Mouse (Mus musculus) hindbrain, embryonic 14.5 days (tissue): ENCODE results near the gene Frmpd3. TPM values are rescaled to one million over a fixed set of nuclear protein-coding genes. Genes with fewer than 3 reads are reported as not detected.

Source experiments
- ATAC-seq: fragments of 200-750 bp; cut with Nextera tagmentation; 2 replicates; pipeline ENCODE4 v1.8.0; 2017; ENCODE audit warnings: moderate number of reproducible peaks, mild to moderate bottlenecking, moderate TSS enrichment, moderate library complexity; ENCODE audit not compliant: low FRiP score
- DNase-seq: peaks from one replicate; pipeline ENCODE4 v3.0.0-alpha.2; 2015; ENCODE audit warnings: low spot score
- H3K27ac ChIP-seq: fragments of 300-500 bp; sonication (generic); 2 replicates; pipeline ENCODE4 v1.5.1; 2014; ENCODE audit warnings: mild to moderate bottlenecking, moderate library complexity
- H3K27me3 ChIP-seq: fragments of 300-500 bp; sonication (generic); 2 replicates; pipeline ENCODE4 v1.6.1; 2014; ENCODE audit warnings: mild to moderate bottlenecking, low read length, mixed read lengths; ENCODE audit not compliant: control insufficient read depth, insufficient read depth
- H3K36me3 ChIP-seq: fragments of 300-500 bp; sonication (generic); replicated peaks from 2 replicates; pipeline ENCODE4 v1.6.1; 2014; ENCODE audit not compliant: control insufficient read depth, insufficient read depth
- H3K4me1 ChIP-seq: fragments of 300-500 bp; sonication (generic); replicated peaks from 2 replicates; pipeline ENCODE4 v1.6.1; 2014; ENCODE audit warnings: antibody characterized with exemption, low read length, mixed read lengths; ENCODE audit not compliant: control insufficient read depth, insufficient read depth
- H3K4me2 ChIP-seq: fragments of 300-500 bp; sonication (generic); replicated peaks from 2 replicates; pipeline ENCODE4 v1.6.1; 2014; ENCODE audit warnings: mild to moderate bottlenecking, moderate library complexity
- H3K4me3 ChIP-seq: fragments of 300-500 bp; sonication (generic); replicated peaks from 2 replicates; pipeline ENCODE4 v1.5.1; 2014; ENCODE audit warnings: mild to moderate bottlenecking, low read length
- H3K9ac ChIP-seq: fragments of 300-500 bp; sonication (generic); 2 replicates; pipeline ENCODE4 v1.6.1; 2014
- H3K9me3 ChIP-seq: fragments of 300-500 bp; sonication (generic); 2 replicates; pipeline ENCODE4 v1.6.1; 2016; ENCODE audit warnings: low read length; ENCODE audit not compliant: control insufficient read depth
- WGBS: fragments of 180-500 bp; shearing (Covaris S2); extraction: QIAGEN DNeasy Blood & Tissue Kit; methylation state at CpG from one replicate; pipeline ENCODE4 v1.1.7; 2014; 5-methylcytosine and 5-hydroxymethylcytosine counted together
- polyA plus RNA-seq: library from polyadenylated mRNA; unstranded; fragments of >200 nt; fragmentation: Nextera tagmentation; extraction: Ambion mirVana; gene quantifications from 2 replicates; pipeline ENCODE4 v1.2.1, GENCODE M21; 2014

The Frmpd3 gene
- polyA plus RNA-seq, 1 experiment from 2014 or later = 4.5 TPM

- Histone ChIP-seq H3K27me3 (0 out of 2 replicates have a peak, but pooled peaks cover 3% of the 10 kb centered on the region), H3K4me1 (no peaks in the 10 kb centered on the region), H3K4me3 (no peak overlapping the region), H3K9me3 (no peaks in the 10 kb centered on the region), H3K36me3 (no peaks in the 10 kb centered on the region), H3K9ac (no peak overlapping the region), H3K27ac (no peak overlapping the region), H3K4me2 (no peak overlapping the region)
- WGBS = 91% methylated on average over 11 of the region's 11 CpGs
- DNase-seq = no peak
- ATAC-seq = no peak
Measured at GRCm38 (mm10) chrX:140432786-140433185, 90.7 kb downstream of the Frmpd3 start.

- no peak overlapping the region for H3K4me2 ChIP-seq
- ATAC-seq (no peak), DNase-seq (no peak)
- no peaks in the 10 kb centered on the region for H3K9me3 ChIP-seq
- no peaks in the 10 kb centered on the region for H3K36me3 ChIP-seq
- H3K27ac ChIP-seq = no peak overlapping the region
- peaks cover 3% of the 10 kb centered on the region; the same call in 1 of the 2 replicates for H3K27me3 ChIP-seq
- no peaks in the 10 kb centered on the region for H3K4me1 ChIP-seq
- no peak overlapping the region for H3K9ac ChIP-seq
- H3K4me3 ChIP-seq = no peak overlapping the region
Measured at GRCm38 (mm10) chrX:140437906-140438305, 95.8 kb downstream of the Frmpd3 start.

DNA sequence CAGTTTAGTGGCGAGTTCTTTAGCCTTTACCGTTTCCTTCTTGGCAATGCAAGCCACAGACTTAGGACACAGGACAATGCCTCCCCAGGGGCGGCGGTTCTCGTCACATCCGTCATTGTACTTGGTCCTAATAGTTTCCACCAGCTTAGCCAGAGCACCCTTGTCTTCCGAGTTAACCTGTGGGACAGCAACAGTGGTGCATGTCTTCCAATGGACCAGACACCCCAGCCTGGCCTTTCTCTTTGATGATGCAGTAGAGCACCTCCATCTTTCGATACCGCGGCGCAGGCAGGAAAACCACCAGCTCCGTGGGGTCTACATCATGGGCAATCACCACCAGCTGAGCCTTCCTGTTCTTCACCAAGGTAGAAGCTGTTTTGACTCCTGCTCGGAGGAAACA lies 103.5 kb downstream of the Frmpd3 start:
- no peak overlapping the region for H3K4me3 ChIP-seq
- H3K27ac ChIP-seq = no peak overlapping the region
- ATAC-seq (no peak), DNase-seq (no peak)
- no peaks in the 10 kb centered on the region; the same call in 1 of the 2 replicates for H3K27me3 ChIP-seq
- H3K4me1 ChIP-seq = no peaks in the 10 kb centered on the region
- no peaks in the 10 kb centered on the region for H3K36me3 ChIP-seq
- H3K9ac ChIP-seq = no peak overlapping the region
- WGBS = 70% methylated on average over 13 of the region's 13 CpGs
- H3K9me3 ChIP-seq = no peaks in the 10 kb centered on the region
- H3K4me2 ChIP-seq = no peak overlapping the region

DNA sequence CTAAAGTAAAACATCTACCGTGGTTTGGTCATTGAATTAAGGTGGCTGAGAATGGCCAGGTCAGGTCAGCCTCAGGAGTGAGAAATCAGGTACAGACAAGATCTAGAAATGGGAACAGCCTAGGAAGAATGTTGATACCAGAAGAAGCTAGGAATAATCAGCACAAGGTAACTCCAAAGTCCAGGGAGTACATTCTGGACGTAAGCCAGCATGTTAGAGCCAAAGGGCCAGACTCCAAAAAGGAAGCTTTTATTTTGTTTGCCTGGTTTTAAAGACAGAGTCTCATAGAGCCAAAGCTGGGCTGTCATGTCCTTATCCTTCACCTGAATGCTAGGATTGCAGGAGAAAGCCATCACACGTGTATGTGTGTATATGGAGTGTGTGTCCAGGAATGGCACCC lies 108.0 kb downstream of the Frmpd3 start:
- Histone ChIP-seq H3K9me3 (no peaks in the 10 kb centered on the region), H3K4me2 (no peak overlapping the region), H3K4me3 (no peak overlapping the region), H3K27ac (no peak overlapping the region), H3K27me3 (peaks cover 3% of the 10 kb centered on the region; the same call in 1 of the 2 replicates), H3K9ac (no peak overlapping the region), H3K36me3 (no peaks in the 10 kb centered on the region), H3K4me1 (no peaks in the 10 kb centered on the region)
- DNase-seq (no peak), ATAC-seq (no peak)
- 87% methylated on average over 3 of the region's 3 CpGs for WGBS

DNA sequence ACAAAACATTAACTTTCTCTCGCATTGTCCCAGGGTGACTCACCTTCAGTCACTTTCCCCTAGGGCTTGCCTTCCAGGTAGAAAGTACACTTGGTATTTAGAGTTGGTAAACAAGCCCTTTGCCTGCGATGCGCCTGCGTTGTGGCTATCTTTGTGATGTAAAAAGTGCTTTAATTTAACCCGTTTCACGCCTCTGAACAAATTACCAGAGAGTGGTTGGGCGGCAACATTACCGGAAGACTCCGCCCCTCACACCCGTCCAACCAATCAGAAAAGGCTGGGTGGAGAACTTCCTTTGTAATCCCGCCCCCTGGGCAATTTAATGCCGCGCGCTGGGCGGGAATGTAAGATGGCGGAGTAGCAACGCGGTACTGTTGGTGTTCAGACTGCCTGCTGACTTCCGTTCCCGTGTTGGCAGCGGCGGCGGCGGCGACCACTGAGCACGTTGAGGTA lies 114.2 kb downstream of the Frmpd3 start, which contains the start of gene Prps1:
Gene Prps1 (plus strand): TSS at position 335 of the 453 bp plus-strand sequence.
- Histone ChIP-seq H3K4me2 (peak within 1 kb of the TSS; percentile 55), H3K27ac (peak within 1 kb of the TSS; percentile 54; the same call in 1 of the 2 replicates), H3K27me3 (0 out of 2 replicates have a peak, but pooled peaks cover 3% of the 10 kb centered on the region), H3K9ac (peak within 1 kb of the TSS; percentile 60), H3K36me3 (no peaks in the 10 kb centered on the region), H3K9me3 (no peaks in the 10 kb centered on the region), H3K4me1 (no peaks in the 10 kb centered on the region), H3K4me3 (peak within 1 kb of the TSS; percentile 51)
- 16% methylated on average over 26 of the region's 26 CpGs for WGBS
- DNase-seq = peak; percentile 88
- peak; percentile 96 for ATAC-seq

DNA sequence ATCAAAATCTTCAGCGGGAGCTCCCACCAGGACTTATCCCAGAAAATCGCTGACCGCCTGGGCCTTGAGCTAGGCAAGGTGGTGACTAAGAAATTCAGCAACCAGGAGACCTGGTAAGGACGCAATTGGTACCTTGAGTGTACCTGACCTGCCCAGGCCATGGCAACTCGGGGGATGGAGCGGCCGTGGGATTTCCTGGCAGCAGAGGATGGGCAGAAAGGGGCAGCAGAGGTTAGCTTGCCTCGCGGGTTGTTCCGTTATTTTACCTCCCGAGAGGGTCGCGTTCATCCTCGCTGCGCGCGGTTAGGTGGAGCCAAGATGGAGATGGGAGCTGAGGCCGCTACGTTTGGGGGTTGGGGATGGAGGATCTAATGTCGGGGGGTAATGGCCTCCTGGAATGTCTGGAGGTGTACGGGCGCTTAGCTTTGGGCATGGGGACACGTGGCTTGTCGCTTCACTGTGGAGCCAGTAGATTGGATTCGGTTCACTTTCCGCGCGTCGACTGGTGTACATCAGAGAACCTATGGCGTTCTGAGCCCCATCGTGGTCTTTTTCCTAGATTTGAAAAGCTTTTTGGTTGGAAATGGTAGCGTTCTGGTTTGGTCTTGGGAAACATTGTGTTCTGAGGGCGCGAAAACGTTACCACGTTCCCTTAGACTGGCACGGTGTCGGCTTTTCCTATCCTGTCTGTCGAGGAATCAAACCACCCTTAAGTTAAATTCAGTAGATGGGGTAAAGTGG lies 114.9 kb downstream of the Frmpd3 start:
- Histone ChIP-seq H3K4me1 (no peaks in the 10 kb centered on the region), H3K27ac (peak overlapping the region; percentile 54; the same call in 1 of the 2 replicates), H3K9ac (peak overlapping the region; percentile 60), H3K4me3 (peak overlapping the region; percentile 51), H3K9me3 (no peaks in the 10 kb centered on the region), H3K4me2 (peak overlapping the region; percentile 55), H3K27me3 (0 out of 2 replicates have a peak, but pooled peaks cover 3% of the 10 kb centered on the region), H3K36me3 (no peaks in the 10 kb centered on the region)
- DNase-seq = peak; percentile 29
- WGBS = 18% methylated on average over 37 of the region's 39 CpGs
- peak; percentile 63 for ATAC-seq

- peak; percentile 27 for DNase-seq
- H3K4me2 ChIP-seq = peak overlapping the region; percentile 55
- 20% methylated on average over 12 of the region's 12 CpGs for WGBS
- peak overlapping the region; percentile 51 for H3K4me3 ChIP-seq
- H3K27me3 ChIP-seq = 0 out of 2 replicates have a peak, but pooled peaks cover 3% of the 10 kb centered on the region
- no peaks in the 10 kb centered on the region for H3K4me1 ChIP-seq
- H3K36me3 ChIP-seq = no peaks in the 10 kb centered on the region
- no peak overlapping the region for H3K27ac ChIP-seq
- ATAC-seq = no peak
- peak overlapping the region; percentile 60 for H3K9ac ChIP-seq
- H3K9me3 ChIP-seq = no peaks in the 10 kb centered on the region
Measured at GRCm38 (mm10) chrX:140457502-140457901, 115.4 kb downstream of the Frmpd3 start.

GRCm38 (mm10) chrX:140478231-140478630 lies 136.2 kb downstream of the Frmpd3 start:
- WGBS = 91% methylated on average over 6 of the region's 6 CpGs
- H3K9ac ChIP-seq = no peak overlapping the region
- no peak overlapping the region for H3K4me2 ChIP-seq

GRCm38 (mm10) chrX:140479171-140479570 lies 137.1 kb downstream of the Frmpd3 start:
- 0 out of 2 replicates have a peak, but pooled peaks cover 10% of the 10 kb centered on the region for H3K36me3 ChIP-seq
- WGBS = 59% methylated on average over 5 of the region's 5 CpGs
- H3K9me3 ChIP-seq = no peaks in the 10 kb centered on the region
- H3K4me3 ChIP-seq = no peak overlapping the region
- no peak overlapping the region for H3K9ac ChIP-seq
- H3K27me3 ChIP-seq = peaks cover 4% of the 10 kb centered on the region; the same call in 1 of the 2 replicates
- DNase-seq = no peak
- H3K27ac ChIP-seq = no peak overlapping the region
- no peak overlapping the region for H3K4me2 ChIP-seq
- no peaks in the 10 kb centered on the region for H3K4me1 ChIP-seq
- ATAC-seq = no peak

More at GRCm38 (mm10) chrX:140478231-140478630, 136.2 kb downstream of the Frmpd3 start:
- Histone ChIP-seq H3K4me3 (no peak overlapping the region), H3K9me3 (no peaks in the 10 kb centered on the region), H3K36me3 (peaks cover 17% of the 10 kb centered on the region; the same call in 1 of the 2 replicates), H3K27ac (no peak overlapping the region), H3K27me3 (peaks cover 4% of the 10 kb centered on the region; the same call in 1 of the 2 replicates), H3K4me1 (no peaks in the 10 kb centered on the region)
- ATAC-seq (no peak), DNase-seq (no peak)
